Mouse (Mus musculus) forelimb bud, embryonic 11.5 days (tissue): ENCODE results near the gene Etnk1.
"Not testable (repeated sequence)": the region's sequence is repeated elsewhere in the genome, so short reads cannot be mapped to it uniquely, and the experiment has no call there.

Source experiments
- DNase-seq: peaks from one replicate; pipeline ENCODE4 v3.0.0-alpha.2; 2012; ENCODE audit warnings: low read depth, low spot score

Gene Etnk1

DNA sequence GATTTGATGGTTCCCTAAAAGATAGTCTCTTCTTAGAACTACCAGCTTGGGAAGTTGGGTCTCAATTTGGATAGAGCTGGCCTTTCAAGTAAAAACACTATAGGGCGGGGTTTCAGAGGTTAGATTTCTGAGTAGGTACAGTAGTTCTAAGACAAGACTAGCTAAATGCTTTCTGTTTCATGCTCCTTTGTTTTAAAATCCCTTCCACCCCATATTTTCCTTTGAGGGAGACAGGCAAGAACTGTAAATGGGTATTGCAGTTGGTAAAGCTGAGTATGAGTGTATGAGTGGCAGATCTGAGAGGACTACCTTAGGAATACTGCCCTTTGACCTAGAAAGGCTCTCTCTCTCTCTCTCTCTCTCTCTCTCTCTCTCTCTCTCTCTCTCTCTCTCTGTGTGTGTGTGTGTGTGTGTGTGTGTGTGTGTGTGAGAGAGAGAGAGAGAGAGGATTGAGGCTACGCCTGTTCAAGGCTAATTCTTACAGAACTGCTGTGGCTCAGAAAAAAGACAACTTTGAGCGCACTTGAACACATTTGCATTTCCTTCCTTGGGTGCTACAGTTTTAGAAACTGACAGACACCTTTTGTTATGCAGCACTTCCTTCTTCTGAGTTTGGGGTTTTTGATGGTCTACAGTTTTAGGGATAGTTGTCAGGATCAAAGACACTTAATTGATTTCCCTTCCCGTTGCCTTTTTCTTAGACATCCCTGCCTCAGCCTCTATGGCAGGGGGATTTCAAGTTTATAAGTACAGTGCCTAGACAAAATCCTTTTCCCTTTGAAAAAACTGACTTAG lies 3.3 kb downstream of the Etnk1 start:
- DNase-seq, result no peak

DNA sequence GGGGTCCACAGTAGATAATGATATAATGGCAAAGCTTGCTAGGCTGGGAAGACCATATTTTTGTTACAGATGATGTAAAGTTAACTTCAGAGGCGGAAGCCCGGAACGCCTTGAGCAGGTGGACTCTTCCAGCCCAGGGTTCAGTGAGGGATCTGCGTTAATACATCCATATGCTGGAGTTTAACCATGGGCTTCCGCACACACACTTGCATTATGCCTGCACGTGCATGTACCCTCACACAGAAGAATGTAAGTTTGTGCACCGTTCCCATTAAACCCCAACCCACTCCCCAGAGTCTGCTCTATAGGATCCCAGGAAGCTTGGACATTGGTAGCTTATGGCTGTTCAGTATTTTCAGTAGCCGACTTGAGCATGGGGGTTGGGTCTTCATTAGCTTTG lies 4.0 kb downstream of the Etnk1 start:
- no peak for DNase-seq

DNA sequence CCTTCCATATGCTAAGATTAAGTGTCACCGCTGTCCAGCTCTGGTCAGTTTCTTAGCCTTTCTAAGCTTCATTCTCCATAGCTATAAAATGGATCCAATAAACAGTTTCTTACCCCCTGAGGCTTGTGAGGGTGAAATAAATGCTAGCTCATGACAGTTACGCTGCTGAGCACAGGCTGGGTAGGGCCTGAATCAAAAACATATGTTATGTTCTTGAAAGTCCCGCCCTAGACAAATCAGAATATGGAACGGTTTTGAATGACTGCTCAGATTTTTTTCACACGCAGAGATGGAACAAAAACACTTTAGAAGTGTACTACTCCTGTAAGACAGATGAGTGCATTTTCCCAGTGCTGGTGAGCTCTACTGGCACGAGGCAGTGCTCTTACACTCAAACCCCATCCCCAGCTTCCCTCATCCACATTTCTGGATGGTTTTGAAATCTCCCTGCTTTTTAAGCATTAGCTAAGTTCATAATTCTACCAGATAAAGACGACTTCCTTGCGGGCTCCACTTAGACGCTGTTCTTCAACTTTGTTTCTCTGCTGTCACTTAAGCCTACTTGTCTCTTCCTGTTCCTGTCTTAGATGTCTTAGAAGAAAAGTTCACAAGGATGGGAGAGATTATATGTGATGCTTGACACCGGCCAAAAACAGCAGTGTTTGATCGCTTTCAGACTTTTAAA lies 4.9 kb downstream of the Etnk1 start:
- no peak for DNase-seq

DNA sequence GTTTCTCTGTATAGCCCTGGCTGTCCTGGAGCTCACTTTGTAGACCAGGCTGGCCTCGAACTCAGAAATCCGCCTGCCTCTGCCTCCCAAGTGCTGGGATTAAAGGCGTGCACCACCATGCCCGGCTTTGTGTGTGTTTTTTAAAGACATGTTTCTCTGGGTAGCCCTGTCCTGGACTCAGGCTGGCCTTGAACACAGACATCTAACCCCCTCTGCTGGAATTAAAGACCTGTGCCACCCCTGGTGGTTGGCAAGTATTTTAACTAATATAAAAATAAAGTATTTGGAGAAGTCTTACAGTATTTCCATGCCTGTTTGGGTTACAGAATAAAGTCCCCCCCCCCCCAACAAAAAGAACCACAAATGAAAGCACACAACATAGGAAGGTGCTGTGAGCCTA lies 5.7 kb downstream of the Etnk1 start:
- DNase-seq, result not testable (repeated sequence)

DNA sequence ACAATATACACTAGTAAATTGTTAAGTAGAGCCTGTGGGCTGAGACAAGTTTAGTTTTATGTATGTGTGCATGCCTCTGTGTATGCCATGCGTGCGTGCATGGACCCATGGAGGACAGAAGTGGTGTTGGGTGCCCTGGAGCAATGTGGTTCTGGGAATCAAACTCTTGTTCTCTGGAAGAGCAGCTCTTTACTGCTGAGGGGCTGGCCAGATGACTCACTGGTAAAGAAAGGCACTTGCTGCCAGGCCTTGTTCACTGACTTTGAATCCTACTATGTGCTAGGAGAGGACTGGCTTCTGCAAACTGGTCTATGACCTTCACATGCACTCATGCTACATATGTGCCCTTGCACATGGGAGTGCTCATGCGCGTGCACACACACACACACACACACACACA lies 7.2 kb downstream of the Etnk1 start:
- DNase-seq, result no peak

DNA sequence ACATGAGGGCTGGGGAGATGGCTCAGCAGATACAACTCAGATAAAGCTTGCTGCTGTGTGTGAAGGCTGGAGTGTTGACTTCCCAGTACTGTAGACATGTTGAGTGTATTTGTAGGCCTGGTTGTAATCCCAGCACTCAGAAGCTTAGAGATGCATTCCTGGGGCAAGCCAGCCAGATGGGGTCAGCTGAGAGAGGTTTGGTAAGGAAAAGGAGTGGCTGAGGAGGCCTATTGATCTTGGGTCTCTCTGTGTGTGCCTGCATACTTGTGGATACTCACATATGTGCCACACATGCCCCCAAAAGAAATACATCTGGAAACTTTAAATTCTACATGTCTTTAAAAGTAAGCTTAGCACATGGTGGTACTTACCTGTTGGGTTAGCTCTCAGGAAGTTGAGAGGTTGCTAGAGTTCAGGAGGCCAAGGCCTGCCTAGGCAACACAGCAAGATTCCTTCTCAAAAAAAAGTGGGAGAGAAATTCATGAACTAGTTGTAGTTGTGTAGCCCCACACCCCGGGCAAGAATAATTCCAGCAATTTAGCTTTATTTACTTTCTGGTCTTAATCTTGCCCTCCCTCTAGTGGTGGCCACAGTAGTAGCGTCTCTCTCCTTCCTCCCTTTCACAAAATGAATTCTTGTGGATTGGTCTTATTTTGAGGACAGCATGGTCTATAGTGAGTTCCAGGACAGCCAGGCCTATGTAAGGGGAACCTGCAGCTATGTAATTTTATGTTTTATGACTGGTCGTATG lies 8.1 kb downstream of the Etnk1 start:
- DNase-seq, result peak; percentile 57

DNA sequence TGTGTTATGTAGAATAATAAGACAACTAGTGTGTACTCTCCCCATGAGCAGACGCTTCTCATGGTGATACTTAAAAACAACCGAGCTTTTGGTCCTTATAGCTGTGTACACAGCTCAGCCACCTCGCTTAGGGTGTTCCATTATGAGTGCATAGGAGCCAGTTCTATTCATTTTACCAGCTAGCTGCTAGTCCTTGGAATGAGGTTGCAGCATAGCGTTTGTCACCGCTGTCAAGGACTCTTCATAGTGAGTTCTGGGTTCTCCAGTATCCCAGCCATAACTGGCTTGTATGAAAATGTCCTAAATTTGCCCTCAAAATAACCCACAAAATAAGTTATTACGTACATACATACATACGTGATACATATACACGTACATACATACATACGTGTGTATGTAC lies 9.1 kb downstream of the Etnk1 start:
- DNase-seq, result no peak

DNA sequence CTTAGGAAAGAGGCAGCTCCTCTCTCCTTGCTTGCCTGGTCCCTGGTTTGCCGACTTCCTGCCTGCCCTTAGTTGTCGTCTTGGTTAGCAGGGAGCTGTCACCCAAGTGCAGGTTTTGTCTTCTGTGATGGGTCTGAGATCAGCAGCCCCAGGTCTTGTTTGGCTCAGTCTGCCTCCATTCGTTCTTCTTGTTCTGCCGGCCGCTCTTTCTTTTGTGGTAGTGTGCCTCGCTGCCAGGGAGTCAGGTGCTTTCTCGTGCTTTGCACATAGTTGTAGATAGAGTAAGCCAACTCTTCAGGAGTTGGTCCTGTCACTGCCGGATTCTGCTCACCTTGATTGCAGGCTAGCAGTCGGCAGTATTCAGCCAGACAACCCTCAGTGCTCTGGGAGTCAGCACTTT lies 9.6 kb downstream of the Etnk1 start:
- DNase-seq, result no peak

DNA sequence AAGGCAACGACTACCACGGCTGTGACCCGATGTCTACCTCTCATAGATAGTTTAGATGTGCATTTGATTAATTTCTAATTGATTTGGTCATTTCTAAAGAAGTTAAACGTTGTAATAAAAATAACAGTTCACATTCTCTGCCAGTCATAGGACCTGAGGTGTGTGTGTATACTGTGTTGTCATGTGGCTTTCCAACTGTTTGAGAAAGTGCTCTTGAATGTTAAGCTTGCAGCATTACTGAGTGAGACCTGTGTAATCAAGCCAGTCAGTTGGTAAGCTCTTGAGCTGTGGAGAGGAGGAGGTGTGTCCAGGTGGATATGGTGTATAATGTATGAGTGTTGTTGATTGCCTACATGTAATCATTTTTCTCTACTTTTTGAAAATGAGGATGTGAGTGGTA lies 12.2 kb downstream of the Etnk1 start:
- DNase-seq, result no peak

DNA sequence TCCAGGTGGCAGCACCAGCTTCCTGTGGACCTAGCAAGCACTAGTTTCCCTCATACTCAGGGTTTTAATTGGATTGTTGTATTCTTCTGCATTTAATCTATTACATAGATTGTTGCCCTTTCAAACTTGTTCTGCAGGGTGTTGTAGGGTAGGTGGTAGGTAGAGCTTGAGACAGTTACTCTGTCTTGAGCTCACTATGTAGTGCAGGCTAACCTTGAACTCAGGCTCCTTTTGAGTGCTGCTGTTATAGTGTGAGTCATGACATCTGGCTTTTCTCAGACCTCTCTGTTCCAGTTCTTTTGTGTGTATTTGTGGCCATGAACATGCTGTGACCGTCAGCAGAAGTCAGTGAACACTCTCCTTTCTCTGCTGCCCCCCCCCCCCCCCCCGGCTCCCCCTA lies 12.7 kb downstream of the Etnk1 start:
- DNase-seq, result no peak

DNA sequence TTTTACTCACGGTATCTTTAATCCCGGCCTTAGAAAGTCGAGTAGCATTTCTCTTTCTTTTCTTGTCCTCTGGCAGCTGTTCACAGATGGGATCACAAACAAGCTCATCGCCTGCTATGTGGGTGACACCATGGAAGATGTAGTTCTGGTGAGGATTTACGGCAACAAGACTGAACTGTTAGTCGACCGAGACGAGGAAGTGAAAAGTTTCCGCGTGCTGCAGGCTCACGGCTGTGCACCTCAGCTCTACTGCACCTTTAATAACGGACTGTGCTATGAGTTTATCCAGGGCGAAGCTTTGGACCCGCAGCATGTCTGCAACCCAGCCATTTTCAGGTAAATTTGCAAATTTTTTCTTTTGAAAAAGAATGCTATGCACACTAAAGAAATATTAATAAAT lies 13.5 kb downstream of the Etnk1 start:
- no peak for DNase-seq

DNA sequence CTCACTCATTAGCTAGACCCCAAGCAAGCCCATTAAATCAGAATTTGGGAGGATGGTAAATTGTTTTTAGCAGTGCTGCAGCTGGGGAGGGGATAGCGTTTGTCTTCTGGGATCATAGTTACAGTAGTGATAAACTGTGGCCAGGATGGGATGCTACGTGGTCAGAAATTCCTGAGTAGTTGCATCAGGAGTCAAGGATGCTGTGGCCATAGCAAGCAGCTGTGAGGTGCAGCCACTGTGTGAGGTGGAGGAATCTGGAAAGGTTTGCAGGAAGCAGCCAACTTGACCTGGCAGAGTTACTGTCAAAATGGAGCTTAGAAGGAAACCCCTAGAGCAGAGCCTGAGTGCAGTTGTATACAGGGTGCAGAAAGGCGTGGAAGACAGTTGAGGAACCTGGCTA lies 17.1 kb downstream of the Etnk1 start:
- DNase-seq, result no peak

DNA sequence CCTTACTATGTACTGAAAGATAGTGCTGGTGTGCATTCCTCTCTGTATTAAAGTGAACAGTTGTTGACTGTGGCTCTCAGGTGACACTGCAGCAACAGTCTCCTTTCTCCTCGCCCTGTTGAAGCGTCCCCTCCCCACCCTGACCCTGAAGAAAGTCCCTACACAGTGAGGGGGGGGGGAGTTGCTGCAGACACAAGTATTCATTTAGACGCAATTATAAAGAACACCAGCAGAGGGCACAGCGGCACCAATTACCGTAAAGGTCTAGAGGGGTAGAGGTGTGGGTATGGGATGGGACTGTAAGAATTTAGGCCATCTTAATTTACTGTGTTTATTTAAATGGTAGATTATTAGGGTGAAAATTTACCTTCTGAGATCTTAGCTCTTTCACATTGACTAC lies 17.7 kb downstream of the Etnk1 start:
- DNase-seq, result no peak

DNA sequence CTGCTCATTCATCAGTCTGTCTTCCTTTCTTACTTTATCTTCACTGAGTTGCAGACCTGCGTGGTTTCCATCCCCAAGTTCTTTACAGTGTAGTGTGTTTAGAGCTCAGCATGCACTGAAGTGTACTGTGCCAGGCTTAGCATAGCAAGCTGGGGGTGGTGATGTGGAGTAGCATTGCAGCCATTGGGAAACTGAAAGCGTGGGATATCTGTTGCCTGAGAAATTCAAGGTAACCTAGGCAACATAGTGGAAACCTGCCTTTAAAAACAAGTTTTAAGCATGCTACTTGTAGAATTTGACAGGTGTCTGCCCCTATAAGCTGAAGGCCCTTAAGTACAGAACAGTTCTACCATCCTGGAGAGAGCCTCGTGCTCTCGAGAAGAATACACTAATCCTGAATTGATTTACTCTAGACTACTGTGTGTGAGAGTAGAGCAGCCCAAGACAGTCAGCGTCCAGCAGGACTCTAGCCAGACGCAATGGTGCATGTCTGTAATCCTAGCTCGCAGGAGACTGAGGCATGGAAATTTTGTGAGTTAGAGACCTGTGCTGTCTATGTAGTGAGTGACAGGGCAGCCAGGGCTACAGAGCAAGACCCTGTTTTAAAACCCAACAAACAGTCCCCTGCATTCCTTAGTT lies 23.9 kb downstream of the Etnk1 start:
- no peak for DNase-seq

DNA sequence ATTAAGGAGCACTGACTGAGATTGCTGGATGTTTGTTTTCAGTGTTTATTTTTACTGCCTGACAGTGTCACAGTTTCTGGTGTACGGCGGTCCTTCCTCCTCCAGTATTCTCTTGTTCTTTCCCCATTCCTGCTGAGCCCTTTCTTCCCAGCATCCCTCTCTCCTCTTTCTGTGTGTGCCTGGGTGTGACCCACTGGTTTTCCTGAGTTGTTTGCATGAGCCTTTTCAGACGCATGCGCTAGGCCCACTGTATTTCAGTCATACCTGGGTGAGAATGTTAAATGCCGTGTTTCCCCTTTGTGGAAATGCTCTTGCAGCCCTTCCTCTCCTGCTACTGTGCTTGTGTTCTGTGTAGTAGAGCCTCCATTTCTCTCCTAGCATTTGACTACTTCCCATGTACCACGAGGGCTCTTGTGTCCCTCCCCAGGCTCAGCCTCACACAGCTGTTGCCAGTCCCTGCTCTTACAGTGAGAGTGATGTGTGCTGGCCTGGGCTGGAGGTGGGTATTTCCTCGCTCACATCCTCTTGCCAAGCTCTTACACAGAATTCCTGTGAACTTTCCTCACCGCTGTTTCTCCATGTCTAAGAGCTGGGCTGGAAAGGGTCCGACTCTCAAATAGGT lies 24.6 kb downstream of the Etnk1 start:
- no peak for DNase-seq

DNA sequence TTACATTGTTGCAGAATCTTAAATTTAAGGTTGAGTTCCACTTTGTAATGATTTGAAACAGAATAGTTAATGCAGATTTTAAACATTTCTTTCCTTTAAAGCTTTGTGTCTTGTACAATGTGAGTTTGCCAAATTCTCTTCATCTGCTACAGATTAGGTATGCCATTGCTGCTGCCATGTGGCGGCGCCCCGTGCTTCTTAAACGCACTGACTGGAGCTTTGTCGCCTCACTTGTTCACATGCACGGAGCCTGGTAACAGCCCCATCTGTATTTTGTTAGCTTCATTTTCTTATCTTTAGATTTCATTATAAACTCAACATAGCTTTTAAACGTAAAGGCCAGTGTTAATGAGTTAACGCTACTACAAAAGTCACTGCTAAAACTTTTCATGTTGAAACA lies 25.7 kb downstream of the Etnk1 start:
- DNase-seq, result peak; percentile 38

DNA sequence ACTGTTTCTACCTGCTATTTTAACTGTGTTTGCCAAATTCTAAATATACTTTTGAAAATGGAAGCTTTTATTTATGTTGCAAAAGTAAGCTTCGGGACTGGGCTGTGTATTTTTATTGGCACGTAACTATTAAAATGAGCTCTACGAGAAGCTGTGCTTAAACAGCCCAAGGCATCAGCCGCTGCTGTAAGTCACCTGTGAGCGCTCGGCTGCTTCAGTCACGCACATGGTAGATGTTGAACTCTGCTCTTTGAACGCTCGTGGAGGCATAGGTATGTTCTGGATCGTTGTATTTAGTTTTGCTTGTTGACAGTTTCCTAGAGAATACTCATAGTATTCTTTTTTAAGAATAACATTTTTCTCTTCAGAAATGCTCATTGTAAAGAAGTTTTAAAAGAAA lies 26.1 kb downstream of the Etnk1 start:
- DNase-seq, result no peak

DNA sequence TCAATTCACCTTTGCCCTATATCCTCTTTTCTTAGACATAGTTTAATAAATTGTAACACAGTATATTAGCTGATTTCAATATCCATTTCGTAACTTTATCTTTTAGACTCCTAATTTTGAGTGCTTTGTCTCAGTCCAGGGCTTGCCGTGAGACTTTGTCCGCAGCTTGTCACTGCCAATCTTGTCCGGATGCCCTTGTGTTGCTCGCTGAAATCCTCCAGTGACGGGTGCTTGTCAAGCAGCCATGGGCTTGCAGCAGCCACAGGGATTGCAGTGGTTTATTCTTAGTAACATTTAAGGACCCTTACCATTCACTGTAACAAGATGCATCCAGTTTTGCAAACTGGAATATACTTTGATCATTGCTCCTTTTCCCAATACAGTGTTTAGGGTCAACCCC lies 26.6 kb downstream of the Etnk1 start:
- DNase-seq, result no peak

DNA sequence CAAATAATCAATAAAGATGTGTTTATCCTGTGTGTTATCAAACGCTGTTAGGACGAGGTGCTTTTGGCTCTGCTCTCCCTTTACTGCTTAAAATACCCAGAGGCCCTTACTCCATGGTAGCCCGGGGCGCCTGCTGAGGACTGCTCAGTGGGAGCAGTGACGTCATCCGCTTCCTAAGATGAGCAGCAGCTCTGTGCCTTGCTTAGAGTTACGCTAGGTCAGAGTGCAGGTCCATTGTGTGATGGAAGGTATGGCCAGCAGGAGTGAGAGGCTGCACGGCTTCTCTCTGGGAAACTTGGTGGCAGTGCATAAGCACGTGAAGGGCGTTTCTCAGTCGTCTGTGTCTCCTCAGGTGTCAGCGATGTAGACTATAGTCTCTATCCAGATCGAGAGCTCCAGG lies 30.0 kb downstream of the Etnk1 start:
- no peak for DNase-seq

DNA sequence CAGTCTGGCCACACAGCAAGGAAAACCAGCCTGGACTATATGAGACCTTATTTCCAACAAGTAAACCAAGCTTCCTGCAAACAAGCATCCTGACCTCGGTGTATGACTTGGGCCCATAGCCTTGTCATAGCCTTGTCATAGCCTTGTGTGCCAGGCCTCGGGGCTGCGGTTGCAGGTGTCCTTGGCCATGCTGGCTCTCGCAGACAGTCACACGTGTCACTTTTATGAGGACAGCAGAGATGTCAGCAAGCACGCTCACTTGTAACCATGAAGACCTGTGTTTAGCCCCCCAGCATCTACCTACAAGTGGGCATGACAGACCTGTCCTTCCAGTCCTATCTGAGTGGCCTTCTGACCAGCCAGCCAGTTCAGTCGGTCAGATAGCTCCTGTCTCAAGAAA lies 31.4 kb downstream of the Etnk1 start:
- DNase-seq, result no peak

DNA sequence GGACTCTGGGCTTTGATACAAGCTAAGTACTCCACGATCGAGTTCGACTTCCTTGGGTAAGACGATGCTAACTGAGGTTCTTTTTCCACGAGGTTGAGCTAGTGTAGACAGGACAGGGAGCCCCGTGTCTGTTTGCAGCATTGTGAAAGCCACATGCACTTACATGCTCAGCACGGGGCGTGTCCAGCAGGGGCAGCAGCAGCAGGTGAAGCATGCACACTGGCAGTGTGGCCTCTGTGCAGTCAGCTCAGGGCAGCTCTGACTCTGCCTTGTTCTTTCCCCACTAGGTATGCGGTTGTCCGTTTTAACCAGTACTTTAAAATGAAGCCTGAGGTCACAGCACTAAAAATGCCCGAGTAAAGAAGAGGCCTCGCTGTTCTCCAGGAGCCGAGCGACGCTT lies 36.1 kb downstream of the Etnk1 start:
- no peak for DNase-seq

DNA sequence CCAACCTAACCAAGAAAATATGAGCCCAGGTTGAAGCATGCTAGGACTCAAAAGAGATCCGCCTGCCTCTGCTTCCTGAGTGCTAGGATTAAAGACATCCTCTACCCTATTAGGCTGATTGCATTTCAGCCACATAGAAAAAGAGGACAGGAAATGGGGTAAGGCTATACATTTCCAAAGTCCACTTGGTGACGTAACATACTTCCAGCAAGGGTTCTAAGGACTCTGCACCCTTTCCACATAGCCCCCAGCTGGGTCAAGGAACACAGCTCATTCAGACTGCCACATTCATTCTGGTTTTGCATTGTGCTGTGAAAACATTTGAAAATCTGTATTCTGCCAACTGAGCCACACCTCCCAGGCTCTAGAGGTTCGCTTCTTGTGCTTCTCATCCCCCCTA lies 41.9 kb downstream of the Etnk1 start:
- DNase-seq, result no peak
